Mouse (Mus musculus): ENCODE results near the gene Gm20388. TPM values are rescaled to one million over a fixed set of nuclear protein-coding genes. Genes with fewer than 3 reads are reported as not detected.
"Not testable (repeated sequence)": the region's sequence is repeated elsewhere in the genome, so short reads cannot be mapped to it uniquely, and the experiment has no call there.

Gm20388 gene
- polyA plus RNA-seq, 1 experiment from 2014 or later: not detected

- peak within 1 kb of the TSS; percentile 65 for H3K27ac ChIP-seq
- H3K36me3 ChIP-seq: peaks cover 21% of the 10 kb centered on the region
- peak within 1 kb of the TSS; percentile 97 for H3K4me3 ChIP-seq
- under 1% methylated on average over 94 of the region's 94 CpGs for WGBS
- H3K4me1 ChIP-seq: peaks cover 24% of the 10 kb centered on the region
- peak within 1 kb of the TSS; percentile 91 for H3K4me2 ChIP-seq (replicated peaks)
- no peaks in the 10 kb centered on the region for H3K9me3 ChIP-seq
- H3K9ac ChIP-seq: peak within 1 kb of the TSS; percentile 93
- ATAC-seq (ENCODE audit: insufficient number of reproducible peaks, insufficient read depth, low FRiP score, low TSS enrichment): peak; percentile 69
- H3K27me3 ChIP-seq: no peaks in the 10 kb centered on the region
Measured at GRCm38 (mm10) chr8:121590203-121591177, 1679.8 kb downstream of the Gm20388 start, which contains the start of gene Map1lc3b. Gene Map1lc3b, plus strand, starts transcription at chr8:121590361.

GRCm38 (mm10) chr8:121591178-121592066, 1680.8 kb downstream of the Gm20388 start:
- Histone ChIP-seq H3K4me3 (peak overlapping the region; percentile 97), H3K36me3 (peaks cover 29% of the 10 kb centered on the region), H3K27me3 (no peaks in the 10 kb centered on the region), H3K4me1 (peaks cover 24% of the 10 kb centered on the region), H3K4me2 (replicated peaks) (peak overlapping the region; percentile 91), H3K9me3 (no peaks in the 10 kb centered on the region), H3K9ac (peak overlapping the region; percentile 93), H3K27ac (peak overlapping the region; percentile 65; the same call in 1 of the 2 replicates)
- 14% methylated on average over 20 of the region's 20 CpGs for WGBS
- ATAC-seq (ENCODE audit: insufficient number of reproducible peaks, insufficient read depth, low FRiP score, low TSS enrichment): no peak

DNA sequence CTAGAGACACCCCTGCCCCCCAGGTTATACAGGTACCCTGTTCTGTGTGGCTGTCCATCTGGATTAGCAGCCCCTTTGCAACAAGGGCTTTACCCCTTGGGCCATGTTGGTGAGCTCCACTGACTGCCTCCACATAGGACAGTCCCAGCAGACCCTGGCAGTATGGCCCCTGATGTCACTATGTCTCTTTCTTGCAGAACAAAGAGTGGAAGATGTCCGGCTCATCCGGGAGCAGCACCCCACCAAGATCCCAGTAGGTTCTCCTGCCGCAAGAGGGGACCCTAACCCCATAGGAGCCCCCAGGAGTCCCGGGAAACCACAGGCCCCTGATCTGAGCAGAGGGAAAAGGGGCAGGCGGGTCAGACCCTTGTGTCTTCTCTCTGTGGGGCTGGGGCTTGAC, 1682.7 kb downstream of the Gm20388 start:
- no peak for ATAC-seq (ENCODE audit: insufficient number of reproducible peaks, insufficient read depth, low FRiP score, low TSS enrichment)
- 83% methylated on average over 5 of the region's 5 CpGs for WGBS

DNA sequence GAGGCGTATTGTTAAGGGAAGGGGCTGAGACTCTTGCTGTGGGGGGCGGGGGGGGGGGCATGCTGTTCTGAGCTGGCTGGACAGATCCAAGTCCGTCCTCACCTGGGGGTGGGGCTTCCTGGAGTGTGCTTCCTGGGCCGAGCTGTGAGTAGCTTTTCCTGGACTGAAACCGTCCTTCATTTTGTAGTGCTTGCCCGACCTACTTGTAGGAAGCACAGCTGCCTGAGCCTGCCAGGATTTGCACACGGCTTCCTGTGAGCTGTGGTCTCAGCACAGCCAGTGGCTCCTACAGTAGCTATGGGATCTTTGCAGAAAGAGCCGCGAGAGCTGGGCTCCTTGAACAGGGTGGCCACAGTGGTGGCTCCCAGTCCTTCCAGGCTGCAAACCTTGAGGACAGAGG, 1683.3 kb downstream of the Gm20388 start:
- Histone ChIP-seq H3K36me3 (peaks cover 47% of the 10 kb centered on the region), H3K27me3 (no peaks in the 10 kb centered on the region), H3K9ac (no peak overlapping the region), H3K4me1 (peaks cover 24% of the 10 kb centered on the region), H3K27ac (no peak overlapping the region), H3K4me3 (no peak overlapping the region), H3K9me3 (no peaks in the 10 kb centered on the region), H3K4me2 (replicated peaks) (no peak overlapping the region)
- no peak for ATAC-seq (ENCODE audit: insufficient number of reproducible peaks, insufficient read depth, low FRiP score, low TSS enrichment)
- WGBS: 72% methylated on average over 9 of the region's 9 CpGs

More for the DNA sequence above, 1682.7 kb downstream of the Gm20388 start:
- no peak overlapping the region for H3K4me3 ChIP-seq
- no peak overlapping the region for H3K9ac ChIP-seq
- H3K36me3 ChIP-seq: peaks cover 44% of the 10 kb centered on the region
- no peaks in the 10 kb centered on the region for H3K27me3 ChIP-seq
- H3K4me2 ChIP-seq (replicated peaks): no peak overlapping the region
- H3K9me3 ChIP-seq: no peaks in the 10 kb centered on the region
- no peak overlapping the region for H3K27ac ChIP-seq
- H3K4me1 ChIP-seq: peaks cover 24% of the 10 kb centered on the region

GRCm38 (mm10) chr8:121597492-121597891, 1686.9 kb downstream of the Gm20388 start:
- not testable (repeated sequence) for H3K9ac ChIP-seq; H3K4me3 ChIP-seq; H3K27me3 ChIP-seq; H3K4me2 ChIP-seq (replicated peaks); H3K4me1 ChIP-seq; ATAC-seq (ENCODE audit: insufficient number of reproducible peaks, insufficient read depth, low FRiP score, low TSS enrichment); H3K9me3 ChIP-seq; H3K27ac ChIP-seq
- H3K36me3 ChIP-seq: peaks cover 79% of the 10 kb centered on the region
- 91% methylated on average over 2 of the region's 2 CpGs for WGBS

GRCm38 (mm10) chr8:121598190-121598589, 1687.5 kb downstream of the Gm20388 start:
- whole genome bisulfite sequencing: 91% methylated on average over 7 of the region's 7 CpGs
- ATAC-seq (ENCODE audit: insufficient number of reproducible peaks, insufficient read depth, low FRiP score, low TSS enrichment): no peak
- H3K4me2 ChIP-seq (replicated peaks): no peak overlapping the region
- no peak overlapping the region for H3K4me3 ChIP-seq
- no peak overlapping the region for H3K9ac ChIP-seq
- no peaks in the 10 kb centered on the region for H3K9me3 ChIP-seq
- H3K27me3 ChIP-seq: no peaks in the 10 kb centered on the region
- peaks cover 85% of the 10 kb centered on the region for H3K36me3 ChIP-seq
- no peak overlapping the region for H3K27ac ChIP-seq
- no peaks in the 10 kb centered on the region for H3K4me1 ChIP-seq

- no peaks in the 10 kb centered on the region for H3K27me3 ChIP-seq
- H3K9ac ChIP-seq: no peak overlapping the region
- no peak overlapping the region for H3K4me3 ChIP-seq
- H3K4me1 ChIP-seq: no peaks in the 10 kb centered on the region
- H3K27ac ChIP-seq: no peak overlapping the region
- no peaks in the 10 kb centered on the region for H3K9me3 ChIP-seq
- H3K36me3 ChIP-seq: peaks cover 83% of the 10 kb centered on the region
- no peak overlapping the region for H3K4me2 ChIP-seq (replicated peaks)
- ATAC-seq (ENCODE audit: insufficient number of reproducible peaks, insufficient read depth, low FRiP score, low TSS enrichment): no peak; the same call in 1 of the 2 replicates
- WGBS: 33% methylated on average over 7 of the region's 7 CpGs
Measured at GRCm38 (mm10) chr8:121598892-121599291, 1688.3 kb downstream of the Gm20388 start.

GRCm38 (mm10) chr8:121599842-121600241, 1689.2 kb downstream of the Gm20388 start:
- Histone ChIP-seq H3K4me1 (no peaks in the 10 kb centered on the region), H3K4me2 (replicated peaks) (no peak overlapping the region), H3K4me3 (no peak overlapping the region), H3K27ac (no peak overlapping the region), H3K9me3 (no peaks in the 10 kb centered on the region), H3K36me3 (peaks cover 83% of the 10 kb centered on the region), H3K9ac (no peak overlapping the region), H3K27me3 (no peaks in the 10 kb centered on the region)
- no peak for ATAC-seq (ENCODE audit: insufficient number of reproducible peaks, insufficient read depth, low FRiP score, low TSS enrichment)
- WGBS: 90% methylated on average over 14 of the region's 14 CpGs

DNA sequence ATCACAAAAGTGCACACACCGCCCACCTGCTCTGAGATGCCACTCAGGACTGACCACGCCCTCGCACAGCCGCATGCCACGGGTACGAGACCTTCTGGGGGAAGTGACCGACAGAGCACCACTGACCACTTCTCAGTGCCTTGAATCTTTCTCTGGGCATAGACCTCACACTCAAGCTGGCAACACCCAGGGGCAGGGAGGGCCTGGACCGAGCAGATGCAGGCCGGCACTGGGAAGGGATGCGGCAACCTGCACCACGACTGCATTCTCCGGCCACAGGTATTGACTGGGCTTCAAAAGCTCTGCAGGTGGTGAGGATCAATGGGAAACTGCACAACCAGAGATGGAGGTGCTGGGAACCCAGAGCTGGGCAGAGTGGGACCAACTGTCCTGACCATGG, 1691.8 kb downstream of the Gm20388 start:
- no peak for ATAC-seq (ENCODE audit: insufficient number of reproducible peaks, insufficient read depth, low FRiP score, low TSS enrichment)
- Histone ChIP-seq H3K9ac (no peak overlapping the region), H3K4me3 (no peak overlapping the region), H3K36me3 (peaks cover 87% of the 10 kb centered on the region), H3K27me3 (no peaks in the 10 kb centered on the region), H3K27ac (no peak overlapping the region), H3K4me2 (replicated peaks) (no peak overlapping the region), H3K4me1 (no peaks in the 10 kb centered on the region), H3K9me3 (no peaks in the 10 kb centered on the region)
- 96% methylated on average over 12 of the region's 12 CpGs for WGBS

- Histone ChIP-seq H3K27ac (no peak overlapping the region), H3K4me3 (no peak overlapping the region), H3K4me1 (no peaks in the 10 kb centered on the region), H3K27me3 (no peaks in the 10 kb centered on the region), H3K9ac (no peak overlapping the region), H3K4me2 (replicated peaks) (no peak overlapping the region), H3K36me3 (peaks cover 87% of the 10 kb centered on the region), H3K9me3 (no peaks in the 10 kb centered on the region)
- ATAC-seq (ENCODE audit: insufficient number of reproducible peaks, insufficient read depth, low FRiP score, low TSS enrichment): no peak
- 30% methylated on average over 3 of the region's 3 CpGs for WGBS
Measured at GRCm38 (mm10) chr8:121602860-121603259, 1692.2 kb downstream of the Gm20388 start.

DNA sequence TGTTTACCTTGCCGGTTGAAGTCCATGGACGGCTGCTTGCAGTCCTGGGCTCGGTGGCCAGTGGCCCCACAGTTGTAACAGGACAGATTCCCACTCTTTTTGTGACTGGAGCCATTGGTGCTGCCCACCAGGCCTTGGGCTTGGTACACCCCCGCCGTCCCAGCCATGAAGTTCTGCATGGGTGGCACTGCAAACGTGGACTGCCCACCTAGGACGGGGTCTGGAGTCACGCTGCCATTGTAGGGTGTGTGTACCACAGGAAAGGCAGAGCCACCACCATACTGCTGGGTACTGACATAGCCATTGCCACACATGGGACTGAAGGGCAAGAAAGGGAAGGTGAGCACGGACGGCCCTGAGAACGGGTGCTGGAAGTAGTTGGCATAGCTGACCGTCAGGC, 1693.2 kb downstream of the Gm20388 start:
- H3K4me1 ChIP-seq: no peaks in the 10 kb centered on the region
- WGBS: 96% methylated on average over 12 of the region's 12 CpGs
- H3K27ac ChIP-seq: no peak overlapping the region
- H3K27me3 ChIP-seq: no peaks in the 10 kb centered on the region
- no peak overlapping the region for H3K9ac ChIP-seq
- H3K9me3 ChIP-seq: no peaks in the 10 kb centered on the region
- ATAC-seq (ENCODE audit: insufficient number of reproducible peaks, insufficient read depth, low FRiP score, low TSS enrichment): no peak
- H3K4me3 ChIP-seq: no peak overlapping the region
- peaks cover 90% of the 10 kb centered on the region for H3K36me3 ChIP-seq
- no peak overlapping the region for H3K4me2 ChIP-seq (replicated peaks)
